Mouse (Mus musculus) R1 (cell line): Measurements from ENCODE around the gene Hrk.

Experiments used
- DNase-seq: peaks from one replicate; pipeline ENCODE4 v3.0.0-alpha.2; 2018; ENCODE audit warnings: low read depth, low spot score

Hrk gene

DNA sequence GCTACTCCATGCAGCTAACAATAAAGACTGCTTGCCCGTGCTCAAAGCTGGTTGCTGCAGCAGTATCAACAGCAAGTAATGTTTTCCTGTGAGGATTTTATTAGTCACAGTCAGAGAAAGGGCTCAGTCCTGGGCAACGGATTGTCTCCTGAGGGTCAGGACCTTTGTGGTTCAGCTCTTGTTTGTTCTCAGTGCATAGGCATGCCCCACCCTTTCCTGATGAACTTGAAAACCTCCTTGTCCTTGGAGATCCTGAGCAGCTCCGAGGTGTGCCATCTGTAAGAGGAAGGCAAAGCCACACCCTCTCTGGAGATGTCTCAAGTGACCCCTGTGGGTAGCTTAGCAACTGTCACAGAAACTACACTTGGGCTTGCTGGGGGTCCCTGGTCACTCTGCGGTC, 3.8 kb upstream of the Hrk start:
- peak; percentile 64 for DNase-seq

DNA sequence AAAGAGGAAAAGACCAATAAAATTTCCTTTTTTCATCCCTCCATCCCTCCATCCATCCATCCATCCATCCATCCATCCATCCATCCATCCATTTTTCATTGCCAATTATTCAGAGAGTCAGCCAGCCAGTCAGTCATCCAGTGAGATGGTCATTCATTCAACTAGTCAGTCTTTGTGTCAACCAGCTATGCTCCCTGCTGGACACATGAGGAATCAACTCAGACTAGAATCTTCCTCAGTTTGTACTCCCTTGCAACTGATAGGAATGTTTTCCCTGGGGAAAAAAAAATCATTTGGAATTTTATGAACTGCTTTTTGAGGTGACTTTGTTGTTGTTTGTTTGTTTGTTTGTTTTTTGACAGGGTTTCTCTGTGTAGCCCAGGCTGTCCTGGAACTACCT, 1.0 kb downstream of the Hrk start:
- peak; percentile 45 for DNase-seq

DNA sequence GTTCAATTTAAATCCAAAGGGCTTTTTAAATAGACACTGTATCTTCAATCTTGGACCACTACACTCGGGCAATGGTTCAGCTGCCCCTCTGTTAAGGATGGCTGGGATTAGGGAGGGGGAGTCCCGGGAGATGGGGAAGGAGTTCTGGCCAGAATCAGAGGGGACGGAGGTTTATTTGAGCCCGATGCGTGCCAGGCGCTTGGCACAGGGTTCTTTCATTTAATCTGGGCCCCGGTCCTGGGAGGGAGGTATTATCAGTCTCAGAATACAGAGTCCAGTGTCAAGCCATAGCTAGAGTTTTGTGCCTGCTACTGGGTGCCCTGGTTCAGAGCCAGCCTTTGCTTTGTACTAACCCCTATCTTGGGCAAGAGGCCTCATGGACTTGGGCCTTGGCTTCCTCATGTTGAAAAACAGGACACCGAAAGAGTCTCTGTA, 3.1 kb downstream of the Hrk start:
- no peak for DNase-seq

DNA sequence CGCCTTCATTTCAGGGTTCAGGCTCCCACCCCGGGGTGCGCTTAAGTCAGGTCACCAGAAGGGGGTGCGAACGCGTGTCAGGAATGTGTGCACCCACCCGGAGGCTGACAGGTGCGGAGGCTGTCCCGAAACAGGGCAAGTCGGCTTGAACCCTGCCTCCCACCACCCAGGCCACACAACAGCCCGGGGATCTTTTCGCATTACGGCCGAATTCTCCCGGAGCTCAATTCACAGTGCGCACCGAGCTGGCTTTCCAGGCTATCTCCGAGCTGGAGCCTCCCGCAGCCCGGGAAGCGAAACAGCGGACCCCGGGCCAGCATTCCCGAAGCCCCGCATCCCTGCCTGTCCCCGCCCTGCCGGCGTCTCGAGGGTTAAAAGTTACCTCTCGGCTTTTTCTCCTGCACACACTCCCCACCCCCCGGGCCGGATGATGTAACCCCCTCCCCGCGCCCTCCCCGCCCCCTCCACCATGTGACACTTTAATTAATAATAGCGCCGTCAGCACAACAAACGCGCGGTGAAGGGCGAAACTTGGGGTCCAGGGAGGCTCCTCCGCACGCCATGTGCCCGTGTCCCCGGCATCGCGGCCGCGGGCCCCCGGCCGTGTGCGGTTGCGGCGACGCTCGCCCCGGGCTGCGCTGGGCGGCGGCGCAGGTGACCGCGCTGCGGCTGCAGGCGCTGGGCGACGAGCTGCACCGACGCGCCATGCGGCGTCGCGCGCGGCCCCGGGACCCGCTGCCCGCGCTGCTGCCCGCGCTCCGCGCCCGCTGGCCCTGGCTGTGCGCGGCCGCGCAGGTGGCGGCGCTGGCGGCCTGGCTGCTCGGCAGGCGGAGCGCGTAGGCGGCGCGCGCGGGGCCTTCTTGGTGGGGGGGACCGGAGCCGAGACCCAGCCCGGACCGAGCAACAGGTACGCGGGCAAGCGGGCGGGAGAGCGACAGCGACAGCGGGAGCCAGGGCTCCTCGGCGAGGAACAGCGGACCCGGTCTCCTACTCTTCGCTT, 5.1 kb downstream of the Hrk start:
- DNase-seq, result peak; percentile 57

DNA sequence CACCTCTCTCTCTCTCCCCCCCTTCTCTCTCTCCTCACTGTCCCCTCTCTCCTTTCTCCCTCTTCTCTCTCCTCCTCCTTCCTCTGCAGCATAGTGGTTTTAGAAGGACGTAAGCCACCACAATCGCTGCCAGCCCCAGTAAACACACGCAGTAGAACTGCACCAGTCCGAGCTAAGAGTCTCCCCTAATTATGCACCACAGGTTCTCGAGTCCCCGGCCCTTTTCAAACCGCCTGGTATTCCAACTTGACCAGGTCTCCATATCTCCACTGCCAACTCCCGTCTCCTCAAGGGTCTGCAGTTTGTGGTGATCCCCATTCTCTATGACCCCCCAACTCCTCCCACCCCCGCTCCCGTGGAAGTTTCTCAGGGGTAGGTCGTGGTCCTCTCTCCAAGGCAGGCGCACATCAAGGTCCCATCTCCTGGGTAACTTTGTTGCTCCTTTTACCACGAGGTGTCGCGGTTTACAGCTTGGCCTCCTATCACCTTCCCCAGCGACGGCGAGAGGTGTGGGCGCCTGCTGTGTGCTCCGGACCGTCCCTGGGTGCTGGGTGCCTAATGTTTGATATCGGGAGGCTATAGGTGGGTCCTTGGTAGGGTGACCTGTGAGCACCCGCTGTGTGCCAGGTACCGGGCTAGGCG, 6.6 kb downstream of the Hrk start:
- DNase-seq, result peak; percentile 63

DNA sequence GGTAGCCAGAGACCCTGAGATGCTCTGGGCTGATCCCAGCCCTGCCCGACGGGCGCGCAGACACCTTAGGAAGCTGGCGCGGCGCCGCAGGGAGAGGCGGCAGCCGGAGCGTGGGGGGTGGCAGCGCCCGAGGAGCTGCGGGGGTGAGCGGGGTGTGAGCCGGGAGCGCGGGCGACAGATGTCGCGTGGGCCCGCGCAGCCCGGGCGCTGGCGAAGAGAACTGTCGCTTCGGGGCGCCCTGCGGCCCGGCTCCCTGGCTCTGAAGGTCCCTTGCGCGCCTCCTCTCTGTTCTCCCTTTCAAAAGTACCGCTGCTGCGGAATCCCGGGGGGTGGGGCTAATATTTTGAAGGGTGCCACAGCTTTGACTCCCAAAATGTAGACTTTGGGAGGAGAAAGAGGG, 7.2 kb downstream of the Hrk start:
- peak; percentile 28 for DNase-seq

DNA sequence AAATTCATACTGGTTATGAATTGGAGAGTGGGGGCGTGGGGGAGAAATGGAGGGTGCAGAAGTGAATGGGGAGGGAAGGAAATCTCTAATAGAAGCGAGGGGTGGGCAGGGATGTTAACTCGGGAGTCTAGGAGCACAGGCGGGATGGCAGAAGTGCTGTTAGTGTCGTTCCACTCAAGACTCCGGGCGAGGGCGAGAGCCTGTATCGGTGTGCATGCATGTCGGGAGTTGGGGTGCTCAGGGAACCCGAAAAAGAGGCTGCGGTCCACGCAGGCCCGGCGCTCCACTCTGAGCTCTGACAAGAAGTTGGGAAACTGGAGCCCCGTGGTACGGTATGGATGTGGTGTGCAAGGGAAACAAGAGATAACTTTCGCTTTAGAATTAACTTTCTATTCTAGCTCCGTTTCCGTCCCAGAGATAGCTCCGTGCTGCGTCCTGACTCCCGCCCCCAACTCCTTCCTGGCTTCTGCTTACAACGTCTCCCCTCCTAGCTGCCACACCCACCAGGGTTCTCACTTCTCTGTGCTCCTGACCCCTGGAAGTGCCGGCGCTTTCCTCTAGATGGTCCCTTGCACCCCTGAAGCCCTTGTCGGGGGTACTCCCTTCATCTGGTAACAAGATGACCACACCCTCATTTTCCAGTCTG, 7.8 kb downstream of the Hrk start:
- DNase-seq, result peak; percentile 45

DNA sequence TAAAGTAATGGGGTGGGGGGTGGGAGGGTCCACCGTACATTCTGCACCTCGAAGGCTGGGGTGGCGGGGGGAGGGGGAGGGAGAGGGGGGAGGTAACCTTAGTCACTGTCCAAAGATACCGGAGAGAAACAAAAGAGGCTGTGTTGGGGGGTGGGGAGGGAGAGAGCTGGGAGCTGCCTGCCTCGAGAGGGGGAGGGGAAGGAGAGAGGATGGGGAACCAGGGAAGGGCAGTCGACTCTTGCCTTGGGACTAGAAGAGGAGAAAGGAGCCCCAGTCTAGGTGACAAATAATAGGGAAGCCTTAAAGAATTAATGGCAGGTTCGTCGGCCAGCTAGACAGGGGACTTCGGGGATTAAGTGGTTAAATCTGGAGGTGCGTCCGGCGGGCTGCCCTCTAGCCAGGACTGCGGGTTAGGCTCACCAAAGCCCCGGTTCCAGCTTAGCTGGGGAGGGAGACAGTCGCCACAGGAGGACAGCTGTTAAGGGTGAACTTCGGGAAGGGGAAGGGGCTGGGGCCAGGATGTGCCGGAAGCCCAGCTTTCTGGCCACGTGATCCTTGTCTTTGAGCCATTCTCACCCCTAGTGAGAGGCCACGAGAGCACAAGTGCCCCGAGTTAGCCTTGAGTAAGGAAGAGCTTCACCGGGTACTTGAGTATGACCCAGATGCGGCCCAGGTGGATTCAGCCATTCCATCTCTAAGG, 10.0 kb downstream of the Hrk start:
- peak; percentile 56 for DNase-seq

DNA sequence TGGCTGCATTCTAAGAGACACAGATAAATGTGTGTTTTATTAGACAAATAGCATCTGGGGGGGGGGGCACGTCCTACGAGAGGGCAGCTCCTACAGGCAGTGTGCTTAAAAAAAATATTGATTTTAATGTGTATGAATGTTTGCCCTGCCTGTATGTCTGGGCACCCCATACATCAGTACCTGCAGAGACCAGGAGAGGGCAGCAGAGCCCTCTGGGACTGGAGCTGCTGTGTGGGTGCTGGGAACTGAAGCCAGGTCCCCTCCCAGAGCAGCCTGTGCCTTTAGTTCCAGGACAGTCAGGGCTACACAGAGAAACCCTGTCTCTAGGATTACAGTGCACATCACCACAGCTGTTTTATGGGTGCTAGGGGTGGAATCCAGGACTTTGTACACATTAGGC, 10.7 kb downstream of the Hrk start:
- DNase-seq, result peak; percentile 69

DNA sequence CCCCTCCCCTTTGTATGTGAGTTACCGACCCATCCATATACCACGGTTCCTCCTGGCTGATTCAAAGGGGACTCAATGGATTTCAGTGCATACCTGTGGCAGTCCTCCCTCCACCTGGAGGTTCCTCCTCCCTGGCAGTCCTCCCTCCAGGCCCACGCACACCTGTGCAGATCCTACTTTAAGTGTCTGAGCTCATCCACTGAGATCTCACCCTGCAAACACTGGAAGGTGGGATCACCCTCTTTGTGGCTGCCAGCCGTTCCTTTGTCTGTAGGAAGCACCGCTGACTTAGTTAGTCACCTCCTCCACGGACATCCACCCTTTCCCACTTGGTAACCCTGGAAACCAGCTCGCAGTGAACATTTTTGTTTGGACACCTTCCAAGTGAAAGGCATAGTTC, 13.2 kb downstream of the Hrk start:
- DNase-seq, result no peak

DNA sequence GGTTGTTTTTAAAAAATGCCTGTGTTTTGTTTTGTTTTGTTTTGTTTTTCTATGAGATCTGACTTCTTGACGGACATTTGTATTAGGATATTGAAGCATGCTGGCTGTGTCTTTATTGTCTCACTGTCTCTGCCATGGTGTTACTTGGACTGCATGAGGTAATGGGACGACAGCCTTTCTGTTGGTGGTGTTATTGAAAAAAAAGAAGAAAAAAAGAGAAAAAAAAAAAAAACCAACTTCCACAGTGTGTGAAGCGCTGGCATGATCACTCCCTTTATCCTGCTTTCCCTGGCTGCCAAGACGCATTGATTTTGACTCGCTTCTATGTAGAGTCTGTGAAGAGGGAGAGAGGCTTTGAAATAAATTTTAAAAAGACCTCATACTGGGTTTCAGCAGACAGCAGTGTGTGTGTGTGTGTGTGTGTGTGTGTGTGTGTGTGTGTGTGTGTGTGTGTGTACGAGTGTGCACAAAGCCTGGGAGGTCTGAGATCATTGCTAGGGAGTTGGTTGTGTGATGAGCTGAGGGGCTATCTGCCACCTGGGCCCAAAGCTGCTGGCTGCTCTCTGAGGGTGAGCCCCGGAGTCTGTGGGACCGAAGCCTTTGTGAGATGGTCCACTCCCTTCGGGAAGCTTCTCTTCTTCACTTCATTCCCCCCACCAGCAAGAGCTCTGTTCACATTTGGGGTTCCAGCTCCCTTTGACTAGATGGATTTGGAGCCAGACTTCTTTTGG, 22.6 kb downstream of the Hrk start:
- DNase-seq, result no peak

DNA sequence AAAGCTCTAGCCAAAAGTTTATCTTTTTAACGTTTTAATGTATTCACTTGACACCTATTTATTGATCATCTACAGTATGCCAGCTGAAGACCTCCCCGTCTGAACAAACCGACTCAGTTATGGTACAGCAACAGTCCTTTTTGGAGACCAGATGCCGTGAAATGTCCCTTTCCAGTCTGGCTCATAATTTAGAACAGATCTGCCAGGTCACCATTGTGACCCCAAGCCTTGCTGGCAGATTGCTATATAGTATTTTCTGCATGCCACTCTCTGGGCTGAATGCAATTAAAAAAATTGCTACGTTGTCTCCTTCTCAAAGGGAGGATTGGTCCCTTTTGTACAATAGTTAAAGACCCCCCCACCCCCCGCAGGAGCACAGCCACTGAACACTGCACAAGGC, 23.9 kb downstream of the Hrk start:
- DNase-seq, result no peak

DNA sequence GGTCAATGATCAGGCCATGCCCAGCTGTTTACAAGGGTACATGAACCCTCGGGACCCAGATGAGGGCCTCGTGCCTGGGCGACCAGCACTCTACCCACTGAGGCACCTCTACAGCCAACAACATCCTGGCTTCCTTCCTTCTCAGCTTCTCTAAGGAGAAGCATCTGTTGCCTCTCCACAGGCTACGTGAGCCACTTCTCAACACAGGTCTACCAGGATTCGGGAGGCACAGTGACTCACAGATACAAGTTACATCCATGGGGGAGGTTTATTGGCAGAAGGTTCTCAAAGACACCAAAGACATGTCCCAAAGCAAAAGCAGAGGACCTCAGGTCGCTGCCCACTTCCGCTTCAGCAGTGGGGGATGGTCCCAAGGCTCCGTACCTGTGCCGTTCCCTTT, 26.0 kb downstream of the Hrk start:
- no peak for DNase-seq

DNA sequence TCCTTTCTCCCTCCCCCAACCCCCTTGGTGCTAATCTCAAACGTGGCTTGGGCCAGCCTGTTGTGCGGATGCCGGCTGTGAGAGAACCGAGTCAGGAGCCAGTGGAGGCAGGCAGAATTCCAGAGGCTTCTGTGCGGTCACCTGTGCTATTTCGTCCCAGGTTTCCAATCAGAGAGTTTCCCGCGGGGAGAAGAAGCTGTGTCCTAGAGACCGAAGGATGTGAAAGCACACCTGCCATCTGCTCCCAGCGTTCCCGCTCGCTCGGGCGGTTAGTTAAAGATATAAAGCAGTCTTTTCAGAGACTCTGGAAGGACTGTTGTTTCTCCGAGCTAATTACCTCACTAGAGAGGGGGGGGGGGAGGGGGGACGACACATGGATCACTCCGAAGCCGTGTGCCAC, 27.8 kb downstream of the Hrk start:
- DNase-seq, result no peak

DNA sequence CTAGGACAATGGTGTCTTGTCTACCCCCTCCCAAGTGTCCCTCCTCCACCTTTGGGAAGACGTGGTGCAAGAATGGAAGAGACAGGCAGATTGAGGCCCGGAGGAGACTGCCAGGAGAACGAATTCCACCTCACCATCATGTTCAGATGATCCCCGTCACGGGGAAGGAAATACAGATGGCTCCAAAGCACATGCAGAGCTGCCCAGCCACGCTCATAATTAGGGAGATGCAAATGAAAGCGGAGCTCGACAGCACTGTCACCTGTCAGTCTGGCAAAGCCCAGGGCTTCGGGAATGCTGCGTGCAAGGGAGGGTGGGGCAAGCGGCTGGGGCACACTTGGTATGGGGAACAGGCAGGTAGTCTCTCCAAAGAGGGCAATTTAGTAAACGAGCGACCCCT, 33.0 kb downstream of the Hrk start:
- DNase-seq, result no peak

DNA sequence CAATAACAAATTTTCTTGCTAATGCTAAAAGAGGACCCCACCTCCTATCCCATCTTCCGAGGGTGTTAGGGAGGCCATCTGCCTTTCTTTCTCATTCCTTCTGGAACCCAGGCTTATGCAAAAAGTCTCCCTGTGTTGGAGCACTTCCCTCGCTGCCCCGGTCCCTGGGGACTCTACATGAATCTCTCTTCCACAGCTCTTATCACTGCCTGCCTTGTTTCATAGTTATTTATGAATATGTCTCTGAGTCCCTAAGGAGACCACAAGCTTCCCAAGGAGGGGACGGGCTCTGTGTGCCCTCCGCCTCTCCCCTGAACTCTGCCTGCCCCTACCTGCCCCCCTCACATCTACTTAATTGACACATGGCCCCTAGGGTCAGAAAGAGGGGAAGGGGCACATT, 35.2 kb downstream of the Hrk start:
- DNase-seq, result no peak

DNA sequence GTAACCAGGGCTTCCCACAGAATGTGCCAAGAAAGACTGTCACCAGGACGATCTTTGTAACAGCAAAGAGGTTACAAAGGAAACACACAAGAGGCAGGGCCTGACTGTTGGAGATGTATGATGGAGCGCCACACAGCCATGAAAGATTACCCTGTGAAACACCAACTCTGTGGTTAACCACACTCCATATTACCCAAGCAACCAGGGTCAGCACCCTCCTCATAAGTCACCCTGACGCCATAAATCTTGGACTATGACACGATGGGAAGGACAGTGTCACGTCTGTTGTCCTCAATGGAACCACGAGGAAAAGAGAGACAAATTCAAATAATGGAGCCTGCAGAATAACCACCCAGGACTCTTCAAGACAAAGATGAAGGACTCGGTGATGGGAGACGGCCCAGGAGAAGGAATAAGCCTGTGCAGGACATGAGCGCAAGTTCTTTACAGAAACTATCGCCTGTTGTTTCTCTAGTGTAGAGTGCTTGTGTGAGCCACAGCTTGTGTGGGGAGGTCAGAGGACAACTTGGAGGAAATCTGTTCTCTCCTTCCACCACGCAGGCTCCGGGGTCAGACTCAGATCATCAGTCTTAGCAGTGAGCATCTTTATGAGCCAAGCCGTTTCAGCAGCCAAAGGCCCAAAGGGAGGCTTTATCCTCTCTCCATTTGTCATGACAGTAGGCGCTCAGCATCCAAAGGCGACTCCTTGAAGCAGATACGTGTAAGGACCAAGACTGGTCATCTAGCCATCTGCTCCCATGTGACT, 40.4 kb downstream of the Hrk start:
- no peak for DNase-seq

DNA sequence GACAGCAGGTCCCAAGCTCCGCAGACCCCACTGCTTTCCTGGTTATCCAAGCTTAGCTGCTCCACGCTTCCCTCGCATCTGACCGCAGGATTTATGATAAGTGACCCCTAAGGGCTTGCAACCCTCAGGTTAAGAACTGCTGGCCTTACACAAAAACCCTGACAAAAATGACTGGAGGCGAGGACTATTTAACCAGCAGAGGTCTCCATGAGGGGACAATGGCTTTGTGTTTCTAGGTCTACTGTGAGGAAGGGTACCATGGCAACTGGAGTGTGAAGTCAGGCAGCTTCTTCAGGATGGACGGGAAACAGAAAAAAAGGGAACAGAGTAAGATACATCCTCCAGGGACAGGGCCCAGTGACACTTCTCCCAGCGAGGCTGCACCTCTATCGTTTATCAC, 41.4 kb downstream of the Hrk start:
- DNase-seq, result no peak

DNA sequence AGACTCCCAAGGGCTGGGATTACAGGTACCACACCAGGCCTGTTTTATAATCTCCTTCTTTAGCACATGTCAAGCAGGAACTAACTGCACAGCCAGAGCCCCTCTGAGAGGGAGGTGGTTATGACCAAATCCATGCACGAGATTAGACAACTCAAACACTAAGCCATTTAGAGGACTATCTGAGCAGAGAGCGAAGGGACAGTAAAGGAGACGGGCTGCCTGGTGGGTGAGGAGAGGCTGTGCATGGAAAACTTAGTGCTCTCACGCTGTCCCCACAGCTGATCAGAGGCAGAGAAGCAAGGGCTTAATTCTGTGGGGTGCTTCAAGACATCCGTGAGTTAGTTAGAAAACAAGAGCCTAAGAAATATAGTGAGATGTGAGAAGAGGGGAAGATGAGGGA, 49.6 kb downstream of the Hrk start:
- DNase-seq, result no peak

DNA sequence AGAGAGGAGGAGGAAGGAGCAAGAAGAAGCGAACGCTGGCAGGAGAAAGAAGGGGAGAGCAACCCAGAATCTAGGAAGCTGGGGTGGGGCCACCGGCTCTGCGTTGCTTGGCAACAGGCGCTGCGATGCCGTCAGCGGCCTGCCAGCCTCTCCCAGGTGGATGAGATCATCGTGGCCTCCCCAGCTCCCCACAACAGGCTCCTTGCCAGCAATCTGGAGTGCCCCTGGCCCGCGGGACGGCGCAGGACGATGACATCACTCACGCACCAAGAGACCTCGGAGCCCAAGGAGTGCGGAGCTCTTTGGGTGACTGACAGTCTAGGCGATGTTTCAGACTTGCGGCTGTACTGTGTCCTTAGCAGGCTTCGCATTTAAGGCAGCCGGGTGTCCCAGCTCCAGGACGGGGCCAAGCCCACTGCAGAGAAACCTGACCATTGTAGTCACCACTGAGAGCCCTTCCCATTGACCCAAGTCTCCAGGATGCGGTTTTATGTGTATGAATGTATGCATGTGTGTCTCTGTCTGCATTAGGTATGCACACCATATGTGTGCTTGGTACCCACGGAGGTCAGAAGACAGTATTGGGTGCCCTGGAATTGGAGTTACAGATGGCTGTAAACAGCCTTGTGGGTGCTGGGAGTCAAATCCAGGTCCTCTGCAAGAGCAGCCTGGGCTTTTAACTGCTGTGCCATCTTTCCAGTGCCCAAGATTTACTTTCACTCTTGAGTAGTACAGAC, 50.1 kb downstream of the Hrk start:
- peak; percentile 55 for DNase-seq
